Comparison of ENCODE assay signal across 9 mouse cellular contexts in the genomic region with DNA sequence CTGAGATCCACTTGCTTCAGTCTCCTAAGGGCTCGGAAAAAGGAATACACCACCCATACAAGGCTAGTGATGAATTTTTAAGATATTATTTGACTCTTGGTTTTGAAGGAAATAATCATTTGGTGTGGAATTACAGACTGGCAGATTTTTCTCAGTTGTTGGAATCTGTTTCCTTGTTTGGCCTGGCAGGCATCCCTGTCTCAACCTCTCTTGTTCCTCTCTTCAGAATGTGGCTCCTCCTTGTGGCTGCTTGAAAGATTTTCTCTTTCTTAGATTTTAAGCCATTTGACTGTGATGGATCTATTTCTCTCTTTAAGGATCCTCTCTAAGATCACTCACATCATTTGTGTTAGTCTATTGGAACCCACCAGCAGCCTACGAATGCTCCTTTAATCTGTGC. TPM values are rescaled to one million over a fixed set of nuclear protein-coding genes. Genes with fewer than 3 reads are reported as not detected.
DNase-seq lines count a peak whose midpoint lies in the region; TF ChIP-seq lines count a peak whose summit lies in the region.
"Had no signal": no experiment of that assay in that cellular context is flagged by ENCODE, and none has a peak within 500 bp of the region (broad histone marks: within the 10 kb centered on the region; RNA-seq: fewer than 3 reads in every experiment).

No protein-coding gene starts in this region.

- H3K4me2 ChIP-seq in CH12.LX (ENCODE audit: insufficient read depth, low read depth, poor library complexity, severe bottlenecking): no peak overlapping the region
- H3K4me2 ChIP-seq: embryonic facial prominence, embryonic 15.5 days; limb, embryonic 12.5 days had no signal

- no peaks in the 10 kb centered on the region for H3K9me3 ChIP-seq in CH12.LX (replicated peaks; ENCODE audit: low read length)
- H3K9me3 ChIP-seq: embryonic facial prominence, embryonic 15.5 days had no signal

- no peak for TF ChIP-seq EP300 in CH12.LX (IDR thresholded peaks at IDR 0.05; ENCODE audit: low read length)

- no peak overlapping the region for H3K9ac ChIP-seq in CH12.LX (ENCODE audit: insufficient read depth, low read depth)
- H3K9ac ChIP-seq: embryonic facial prominence, embryonic 15.5 days; limb, embryonic 12.5 days had no signal

- intact Hi-C loops in left cerebral cortex, postnatal 10 days (cut with DNase I): loop anchor here (5.0 to 10.0 kb wide), 2 partner anchors 182 to 1139 kb away; no protein-coding TSS in a partner anchor

- 67% methylated on average over 2 of the region's 2 CpGs for WGBS in lung, adult 2 months

- no peak overlapping the region for H3K27ac ChIP-seq in CH12.LX (ENCODE audit: insufficient read depth, low read depth)
- H3K27ac ChIP-seq: embryonic facial prominence, embryonic 15.5 days; limb, embryonic 12.5 days had no signal

- no peaks in the 10 kb centered on the region for H3K79me2 ChIP-seq in CH12.LX (replicated peaks; ENCODE audit: control insufficient read depth, extremely low read depth, insufficient read depth, poor library complexity, severe bottlenecking)

- H3K4me3 ChIP-seq in CH12.LX (replicated peaks in 1 of 3; ENCODE audit: low read depth in 2 of 3, low read length in 2 of 3, poor library complexity in 1 of 3): no peak overlapping the region
- H3K4me3 ChIP-seq in lung, adult 2 months (replicated peaks; ENCODE audit: extremely low read depth, low read depth, low read length): no peak overlapping the region
- H3K4me3 ChIP-seq: embryonic facial prominence, embryonic 15.5 days; limb, embryonic 12.5 days had no signal

- no peaks in the 10 kb centered on the region for H3K36me3 ChIP-seq in CH12.LX (replicated peaks in 1 of 2; ENCODE audit: control insufficient read depth in 1 of 2, insufficient read depth in 1 of 2, low read length in 1 of 2)
- H3K36me3 ChIP-seq: embryonic facial prominence, embryonic 15.5 days; limb, embryonic 12.5 days had no signal

- H3K27me3 ChIP-seq in CH12.LX (replicated peaks): no peaks in the 10 kb centered on the region
- H3K27me3 ChIP-seq: embryonic facial prominence, embryonic 15.5 days; limb, embryonic 12.5 days had no signal

- peaks cover 0 to 6% of the 10 kb centered on the region in 2 experiments; a peak in 2 of 4 replicates for H3K4me1 ChIP-seq in CH12.LX (ENCODE audit: control insufficient read depth in 1 of 2, insufficient read depth in 2 of 2)
- H3K4me1 ChIP-seq in lung, adult 2 months (ENCODE audit: control insufficient read depth, insufficient read depth, low read length): no peaks in the 10 kb centered on the region; the same call in 1 of the 2 replicates
- H3K4me1 ChIP-seq: limb, embryonic 12.5 days had no signal

- dilution Hi-C loops in CH12.LX (cut with MboI; ENCODE audit: extremely low pct_ligation_motif_present, extremely low pct_unique_long_range_greater_than_20kb, low sequenced_read_pairs): no loop called here

- peak in 1 of 2 experiments; percentile 73; a peak in 3 of 4 replicates for TF ChIP-seq CTCF in CH12.LX (conservative IDR thresholded peaks at IDR 0.05 in 1 of 2, IDR thresholded peaks at IDR 0.05 in 1 of 2; ENCODE audit: low read depth in 2 of 2, low read length in 2 of 2)
- TF ChIP-seq CTCF in lung, adult 2 months (IDR thresholded peaks at IDR 0.05; ENCODE audit: insufficient read depth, low read length): peak; percentile 38

- no peak for TF ChIP-seq POLR2A in CH12.LX (IDR thresholded peaks at IDR 0.05; ENCODE audit: low read depth, low read length)
- no peak for TF ChIP-seq POLR2A in lung, adult 2 months (IDR thresholded peaks at IDR 0.05; ENCODE audit: borderline replicate concordance, extremely low read depth, low read depth, low read length)

- in situ Hi-C loops in CH12.LX (cut with MboI; ENCODE audit: low pct_ligation_motif_present, low pct_unique_long_range_greater_than_20kb, low sequenced_read_pairs): no loop called here

- peak; percentile 31 to 58 for DNase-seq in left cerebral cortex, postnatal 10 days (ENCODE audit: extremely low spot score in 1 of 2, low spot score in 2 of 2)
- DNase-seq in left cerebral cortex, adult 11 months (ENCODE audit: low spot score): no peak
- peak; percentile 48 for DNase-seq in CH12.LX (ENCODE audit: extremely low read depth)
- peak; percentile 49 for DNase-seq in Muller cell, postnatal 12 days (ENCODE audit: inconsistent ontology term)
- DNase-seq in embryo, embryonic 9.5 days (ENCODE audit: extremely low spot score): peak; percentile 16
- peak; percentile 9 for DNase-seq in lung, adult 2 months
- no peak for DNase-seq in frontal cortex, postnatal 14 days (ENCODE audit: low spot score in 2 of 2)

- peak; percentile 59 for TF ChIP-seq RAD21 in CH12.LX (IDR thresholded peaks at IDR 0.05; ENCODE audit: low read depth, low read length)

TF ChIP-seq in CH12.LX, 34 proteins besides CTCF, POLR2A, EP300 and RAD21:
- no peak for TF ChIP-seq RCOR1 (conservative IDR thresholded peaks at IDR 0.05; ENCODE audit: low read depth, low read length)
- TF ChIP-seq SMC3 (IDR thresholded peaks at IDR 0.05; ENCODE audit: low read depth, low read length): peak; percentile 67

RNA-seq across cellular contexts. Expression of gene Sgo1, which starts 4.9 kb away (rescaled TPM):
- under 1 TPM; 0.81 to 0.84 TPM for total RNA-seq in left cerebral cortex, postnatal 10 days (2021)
- total RNA-seq in CH12.LX (2012; rRNA removed) (19.4 and 22.6 TPM in 2 replicates), CH12.LX (2014; rRNA removed) (35.2 and 38.3 TPM in 2 replicates)
- polyA plus RNA-seq in CH12.LX (2012; ENCODE audit: insufficient read length, low read depth): 56.8 and 65.6 TPM in 2 replicates
- 0.09 and 0.14 TPM in 2 replicates for polyA plus RNA-seq in lung, adult 2 months (2012; rRNA removed)

Comparison
In these comparisons a context has a peak if more than half of its experiments do, and no peak if none do; other contexts are left out.
1. DNase-seq: peak in left cerebral cortex, postnatal 10 days (2 of 2), CH12.LX (single experiment), Muller cell, postnatal 12 days (single experiment), embryo, embryonic 9.5 days (single experiment) and lung, adult 2 months (single experiment); none in left cerebral cortex, adult 11 months (single experiment) and frontal cortex, postnatal 14 days (0 of 2).
2. RNA of gene Sgo1, which starts 4.9 kb away (total RNA-seq): 19.4 to 38.3 TPM in CH12.LX; 0.81 to 0.84 TPM in left cerebral cortex, postnatal 10 days; every median in the first group is over 10 times any median in the second.